Mouse (Mus musculus) forebrain, embryonic 13.5 days (tissue): ENCODE measurements at regions not wholly inside any gene's neighbourhood (a gene's known extent, or its start where the extent isn't known, plus 50 kb on each side); places are given as distances from the start of the nearest gene placed in this dataset.
A peak's percentile ranks its signal among the peaks of the same experiment; 100 is the strongest.

ENCODE experiments used
- ATAC-seq: fragments of 200-750 bp; cut with Nextera tagmentation; 2 replicates; pipeline ENCODE4 v1.8.0; 2017
- H3K27ac ChIP-seq: fragments of 300-500 bp; sonication (generic); 2 replicates; pipeline ENCODE4 v1.5.1; 2015; ENCODE audit warnings: inconsistent platforms, mild to moderate bottlenecking, moderate library complexity
- H3K27me3 ChIP-seq: fragments of 300-500 bp; sonication (generic); 2 replicates; pipeline ENCODE4 v1.6.1; 2015; ENCODE audit warnings: mild to moderate bottlenecking, inconsistent platforms
- H3K36me3 ChIP-seq: fragments of 300-500 bp; sonication (generic); 2 replicates; pipeline ENCODE4 v1.6.1; 2015; ENCODE audit warnings: mild to moderate bottlenecking, inconsistent platforms; ENCODE audit not compliant: poor library complexity, severe bottlenecking
- H3K4me1 ChIP-seq: fragments of 300-500 bp; sonication (generic); 2 replicates; pipeline ENCODE4 v1.6.1; 2015; ENCODE audit warnings: inconsistent platforms
- H3K4me2 ChIP-seq: fragments of 300-500 bp; sonication (generic); 2 replicates; pipeline ENCODE4 v1.6.1; 2015; ENCODE audit warnings: inconsistent platforms, mild to moderate bottlenecking, moderate library complexity
- H3K4me3 ChIP-seq: fragments of 300-500 bp; sonication (generic); 2 replicates; pipeline ENCODE4 v1.5.1; 2015; ENCODE audit warnings: mild to moderate bottlenecking, inconsistent platforms
- H3K9ac ChIP-seq: fragments of 300-500 bp; sonication (generic); 2 replicates; pipeline ENCODE4 v1.6.1; 2015; ENCODE audit warnings: mild to moderate bottlenecking, inconsistent platforms
- H3K9me3 ChIP-seq: fragments of 300-500 bp; sonication (generic); replicated peaks from 2 replicates; pipeline ENCODE4 v1.6.1; 2016; ENCODE audit warnings: inconsistent platforms
- WGBS: fragments of 180-500 bp; shearing (Covaris S2); methylation state at CpG from one replicate; pipeline ENCODE4 v1.1.7; 2015; 5-methylcytosine and 5-hydroxymethylcytosine counted together

- Histone ChIP-seq H3K9ac (no peak overlapping the region), H3K27me3 (peaks cover 6% of the 10 kb centered on the region), H3K4me2 (no peak overlapping the region), H3K27ac (no peak overlapping the region), H3K9me3 (no peaks in the 10 kb centered on the region), H3K4me3 (no peak overlapping the region), H3K4me1 (no peaks in the 10 kb centered on the region), H3K36me3 (no peaks in the 10 kb centered on the region)
- no peak for ATAC-seq
- WGBS = 85% methylated on average over 2 of the region's 2 CpGs
Observed at GRCm38 (mm10) chr17:76849744-76850143, 1298.0 kb upstream of the Fam98a start.

DNA sequence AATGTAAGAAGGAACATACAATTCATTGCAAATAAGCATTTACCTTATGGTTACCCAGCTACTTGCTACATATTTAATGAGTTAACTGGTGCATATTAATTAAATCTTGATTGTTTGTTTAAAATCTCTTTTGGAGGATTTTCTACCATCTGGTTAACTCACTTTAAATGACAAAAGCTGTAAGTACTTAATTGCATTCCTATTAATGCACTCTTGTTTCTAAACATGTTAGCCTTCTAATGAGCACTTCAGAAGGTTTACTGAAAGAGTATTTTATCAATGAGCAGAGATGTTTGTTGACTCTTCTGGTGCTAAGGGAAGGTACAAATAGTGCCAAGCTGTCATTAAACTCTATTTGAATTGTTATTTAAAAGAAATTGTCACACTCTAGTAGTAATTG lies 1296.6 kb upstream of the Fam98a start:
- ATAC-seq = peak; percentile 85
- H3K27me3 ChIP-seq = peaks cover 6% of the 10 kb centered on the region; the same call in 1 of the 2 replicates
- no peaks in the 10 kb centered on the region for H3K9me3 ChIP-seq

GRCm38 (mm10) chr17:76817936-76818335 lies 1266.2 kb upstream of the Fam98a start:
- H3K4me2 ChIP-seq = no peak overlapping the region
- no peak overlapping the region for H3K27ac ChIP-seq
- H3K9ac ChIP-seq = no peak overlapping the region
- no peaks in the 10 kb centered on the region for H3K27me3 ChIP-seq
- H3K36me3 ChIP-seq = no peaks in the 10 kb centered on the region
- 69% methylated on average over 1 of the region's 1 CpGs for WGBS
- no peak for ATAC-seq
- H3K4me1 ChIP-seq = no peaks in the 10 kb centered on the region
- no peak overlapping the region for H3K4me3 ChIP-seq
- no peaks in the 10 kb centered on the region for H3K9me3 ChIP-seq

More for the DNA sequence above, 1296.6 kb upstream of the Fam98a start:
- Histone ChIP-seq H3K4me1 (no peaks in the 10 kb centered on the region), H3K36me3 (no peaks in the 10 kb centered on the region), H3K9ac (no peak overlapping the region), H3K4me2 (no peak overlapping the region), H3K27ac (no peak overlapping the region), H3K4me3 (no peak overlapping the region)
